Mouse (Mus musculus): ENCODE results near the gene Ccng1.

The Ccng1 gene

DNA sequence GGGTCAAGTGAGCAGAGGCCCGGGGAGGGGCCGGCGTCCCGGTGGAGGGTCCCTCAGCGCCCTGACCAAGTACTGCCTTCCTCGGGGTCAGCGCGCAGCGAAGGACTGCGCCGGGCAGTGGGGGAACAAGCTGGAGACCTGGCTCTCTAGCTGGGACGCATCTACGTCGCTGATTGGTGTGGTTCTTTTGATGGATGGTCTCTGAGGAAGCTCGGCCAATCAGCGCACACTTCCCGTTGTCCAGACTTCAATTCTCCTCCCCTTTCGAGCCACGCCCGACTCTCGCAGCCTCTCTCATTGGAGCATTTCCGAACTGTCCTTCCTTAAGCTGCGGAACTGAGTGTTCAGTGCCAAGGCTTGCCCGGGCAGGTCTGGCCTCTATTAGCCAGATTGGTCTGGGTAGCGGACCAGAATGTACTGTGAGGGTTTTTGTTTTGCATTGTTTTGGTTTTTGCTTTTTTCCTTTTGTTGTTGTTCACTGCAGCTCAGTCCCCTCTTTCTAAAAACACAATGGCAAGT, at the start of gene Ccng1:
Ccng1 (minus strand) TSS at position 203 of the 519 bp plus-strand sequence.
- peak; percentile 88 for DNase-seq (ENCODE audit: low read depth, low spot score)

DNA sequence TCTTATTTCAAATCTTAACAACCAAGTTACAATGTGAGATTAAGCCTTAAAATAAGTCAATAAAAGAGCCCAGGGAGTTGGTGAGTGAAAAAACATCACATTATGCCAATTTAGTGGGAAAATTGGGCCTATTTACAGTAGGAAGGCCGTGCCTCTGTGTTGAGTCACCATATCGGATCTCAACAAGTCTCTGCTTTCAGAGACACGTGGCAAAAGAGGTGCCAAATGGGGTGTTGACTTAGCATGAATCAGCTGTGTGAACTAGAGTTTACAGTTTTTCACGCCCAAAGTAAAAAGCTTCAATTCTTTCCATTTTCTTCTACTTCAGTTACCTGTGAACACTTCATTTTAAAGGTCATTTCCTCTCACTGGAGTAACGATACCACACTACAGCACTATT, 35.2 kb upstream of the Ccng1 start:
- no peak for DNase-seq (ENCODE audit: low read depth, low spot score)

DNA sequence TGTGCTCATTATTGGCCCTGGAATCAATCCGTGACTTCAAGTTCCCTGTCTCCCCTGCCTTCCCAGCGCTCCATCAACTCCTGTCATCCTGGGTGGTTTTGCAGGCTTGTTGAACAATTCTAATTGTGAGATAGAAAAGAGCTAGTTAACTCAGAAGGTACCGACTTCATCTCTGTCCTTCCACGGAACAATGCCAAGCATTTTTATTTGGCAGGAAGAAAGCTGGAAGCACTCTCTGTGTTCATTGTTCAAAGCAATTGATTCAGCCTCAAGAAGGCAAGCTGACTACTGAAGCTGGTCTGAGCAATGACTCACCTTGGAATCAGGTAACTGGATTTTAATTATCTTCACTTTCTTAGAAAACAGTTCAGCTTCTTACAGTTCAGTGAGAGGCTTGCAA, 34.6 kb upstream of the Ccng1 start:
- no peak for DNase-seq (ENCODE audit: low read depth, low spot score)

DNA sequence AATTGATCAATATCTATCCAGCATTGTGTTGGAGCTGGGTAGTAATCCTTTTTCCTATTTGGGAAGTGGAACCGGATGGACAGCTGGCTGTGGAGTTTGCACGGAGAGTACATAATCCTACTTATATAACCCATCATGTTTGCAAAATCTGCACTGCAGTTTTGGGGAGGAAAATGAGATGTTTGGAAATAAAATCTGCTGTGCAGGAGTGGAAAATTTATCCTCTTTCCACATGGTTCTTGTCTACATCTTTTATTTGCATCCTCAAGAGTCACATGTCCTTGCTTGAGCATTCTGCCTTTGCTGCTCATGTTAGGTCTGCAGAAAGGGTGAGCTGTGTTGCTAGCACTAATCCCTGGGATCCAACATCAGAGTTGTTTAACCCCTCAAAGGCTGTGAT, 31.8 kb upstream of the Ccng1 start:
- DNase-seq (ENCODE audit: low read depth, low spot score) = no peak

DNA sequence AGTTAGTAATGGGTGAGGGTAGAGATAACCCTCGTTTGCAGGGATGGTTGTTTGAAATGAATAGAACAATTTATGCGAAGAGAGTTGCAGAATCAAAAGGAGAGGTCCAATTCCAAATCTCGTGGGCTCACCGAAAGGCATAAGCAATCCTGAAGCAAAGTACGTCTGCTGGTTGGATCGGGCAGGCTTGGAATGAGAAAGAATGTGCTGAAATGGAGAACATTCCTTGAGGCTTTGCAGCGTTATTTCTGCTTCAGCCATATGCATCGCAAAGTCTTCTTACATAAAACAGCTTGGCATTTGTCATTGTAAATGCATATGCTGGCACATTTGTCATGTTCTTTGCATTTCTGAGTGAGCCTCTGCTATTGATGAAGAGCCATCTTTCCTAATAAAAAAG, 29.2 kb upstream of the Ccng1 start:
- DNase-seq (ENCODE audit: low read depth, low spot score) = peak; percentile 66

DNA sequence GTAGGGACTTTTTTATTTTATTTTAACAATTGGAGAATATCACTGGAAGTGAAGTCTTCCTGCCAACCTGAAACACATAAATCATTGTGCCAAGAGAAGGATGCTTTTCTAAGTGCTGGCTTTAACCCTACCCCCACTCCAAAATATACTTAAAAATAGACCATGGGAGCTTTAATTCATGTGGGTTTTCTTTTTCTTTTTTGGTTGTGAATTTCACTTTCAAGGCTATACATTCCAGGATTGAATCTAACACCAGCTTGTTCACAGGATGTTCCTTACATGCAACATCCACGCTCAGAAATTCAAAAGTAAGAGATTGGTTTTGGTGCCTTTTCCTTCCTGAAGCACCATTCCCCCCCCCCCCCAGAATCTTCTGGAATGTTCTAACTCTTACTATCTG, 28.2 kb upstream of the Ccng1 start:
- no peak for DNase-seq (ENCODE audit: low read depth, low spot score)

DNA sequence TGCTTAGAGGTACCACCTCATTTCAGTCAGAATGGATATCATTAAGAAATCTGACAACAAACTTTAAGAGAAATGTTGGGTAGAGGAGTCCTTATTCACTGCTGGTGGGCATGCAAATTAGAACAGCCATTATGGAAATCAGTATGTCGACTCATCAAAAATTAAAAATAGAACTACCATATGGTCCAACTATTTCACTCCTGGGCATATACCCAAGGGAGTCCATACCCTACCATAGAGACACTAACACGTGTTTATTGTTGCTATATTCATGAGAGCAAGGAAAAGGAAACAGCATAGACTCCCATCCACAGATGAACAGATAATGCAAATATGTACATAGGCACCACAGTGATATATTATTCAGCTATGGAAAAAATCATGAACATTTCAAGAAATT, 26.7 kb upstream of the Ccng1 start:
- DNase-seq (ENCODE audit: low read depth, low spot score) = no peak

DNA sequence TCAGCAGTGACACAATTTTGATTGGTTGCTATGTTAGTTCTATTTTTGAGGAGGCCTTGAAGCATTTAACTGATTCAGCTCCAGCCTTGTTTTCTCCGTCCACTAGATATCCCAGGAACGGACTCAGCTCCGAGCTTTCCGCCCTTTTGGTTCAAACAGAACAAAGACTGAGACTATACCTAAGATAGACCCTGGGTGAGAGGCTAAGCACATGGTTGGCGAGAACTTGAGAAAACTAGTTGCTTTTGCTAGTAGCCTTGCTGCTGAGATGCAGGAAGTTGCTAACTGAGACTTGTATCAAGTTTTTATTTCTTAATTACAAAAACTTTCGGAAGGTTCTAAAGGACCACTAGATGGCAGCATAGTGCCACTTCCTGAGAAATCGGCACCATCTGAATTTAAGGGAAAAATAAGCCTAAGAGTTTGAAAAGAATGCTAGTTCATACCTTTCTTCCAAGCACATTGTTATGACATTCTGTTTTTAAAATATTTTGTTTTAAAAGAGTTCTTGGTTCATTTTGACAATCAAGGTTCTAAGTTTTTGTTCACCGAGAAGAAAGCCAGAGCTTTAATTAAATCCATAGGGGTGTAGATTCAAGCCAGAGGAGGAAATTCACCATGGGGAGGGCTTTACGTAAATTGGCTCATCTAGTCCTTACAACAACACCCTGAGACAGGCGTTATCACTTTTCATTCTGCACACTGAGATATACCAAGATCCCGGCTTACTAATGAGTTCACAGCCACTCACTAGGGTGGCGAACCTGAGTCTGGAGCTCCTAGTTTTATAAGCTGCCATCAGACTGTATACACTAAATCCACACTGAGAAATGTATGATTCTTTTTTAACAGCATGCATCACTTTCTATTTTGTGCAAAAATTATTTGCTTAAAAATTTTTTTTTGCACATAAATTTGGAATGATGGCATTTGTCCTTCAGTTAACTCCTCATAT, 20.5 kb upstream of the Ccng1 start:
- DNase-seq (ENCODE audit: low read depth, low spot score) = no peak

DNA sequence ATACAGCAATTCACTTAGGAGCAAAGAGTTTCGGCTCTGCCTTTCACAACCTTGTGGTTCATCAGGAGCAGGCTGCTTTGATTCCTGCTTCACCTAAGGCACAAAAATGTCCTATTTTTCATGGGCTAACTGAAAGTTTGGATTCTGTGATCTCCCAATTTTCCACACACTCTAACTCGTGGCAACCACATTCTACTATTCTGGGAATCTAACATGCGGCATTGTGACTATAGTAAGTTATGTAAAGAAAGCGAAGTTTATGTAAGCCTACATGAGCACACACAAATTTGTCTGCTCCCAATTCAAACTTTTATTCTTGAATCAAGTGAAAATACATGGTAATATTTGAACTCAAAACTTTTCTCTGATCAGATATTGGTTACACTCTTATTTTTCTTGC, 9.6 kb upstream of the Ccng1 start:
- no peak for DNase-seq (ENCODE audit: low read depth, low spot score)

DNA sequence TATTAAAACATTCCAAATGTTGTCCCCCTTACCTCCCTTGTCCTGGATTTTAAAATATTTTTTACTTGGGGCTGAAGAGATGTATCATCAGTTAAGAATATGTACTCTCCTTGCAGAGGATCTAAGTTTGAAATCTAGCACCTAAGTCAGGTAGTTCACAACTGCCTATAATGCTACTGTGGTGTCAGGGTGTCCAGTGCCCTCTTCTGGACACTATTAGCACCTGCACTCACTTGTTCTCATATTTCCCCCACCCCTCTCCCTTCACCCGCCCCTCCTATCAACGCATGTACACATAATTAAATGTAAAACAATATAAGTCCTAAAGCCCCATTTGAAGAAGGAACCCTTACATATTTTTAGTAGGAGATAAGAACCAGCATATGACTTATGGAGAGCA, 8.3 kb upstream of the Ccng1 start:
- no peak for DNase-seq (ENCODE audit: low read depth, low spot score)

DNA sequence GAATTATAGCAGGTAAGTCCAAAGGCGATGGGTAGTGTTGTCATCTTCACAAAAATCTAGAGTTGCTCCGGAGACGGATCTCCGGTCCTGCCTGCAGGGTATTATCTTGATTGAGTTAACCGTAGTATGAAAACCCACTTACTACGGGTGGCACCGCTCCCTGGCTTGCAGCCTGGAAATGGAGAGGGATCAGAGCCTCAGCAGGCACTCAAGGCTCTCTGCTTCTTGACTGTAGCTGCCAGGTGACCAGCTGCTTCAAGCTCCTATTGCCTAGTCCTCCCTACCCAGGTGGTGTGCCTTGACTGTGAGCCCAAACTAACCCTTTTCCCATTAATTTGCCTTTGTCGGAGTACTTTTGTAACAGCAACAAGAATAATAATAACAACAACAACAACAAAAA, 4.8 kb upstream of the Ccng1 start:
- no peak for DNase-seq (ENCODE audit: low read depth, low spot score)

DNA sequence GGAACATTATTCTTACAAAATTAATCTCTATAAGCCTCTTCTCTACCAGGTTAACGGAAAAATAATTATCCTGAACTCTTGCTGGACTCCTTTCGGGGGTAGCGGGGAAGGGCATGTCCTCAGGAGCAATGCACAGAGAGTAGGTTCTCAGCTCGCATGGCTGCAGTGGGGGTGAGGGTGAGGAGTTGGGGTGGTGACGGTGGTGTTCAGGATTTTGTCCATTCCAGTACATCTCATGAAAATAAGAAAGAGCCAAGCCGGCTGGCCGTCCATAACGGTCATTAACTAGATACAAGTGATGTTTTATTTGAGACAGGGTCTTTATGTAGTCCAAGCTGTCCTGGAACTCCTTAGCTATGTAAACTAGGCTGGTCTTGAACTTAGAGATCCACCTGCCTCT, 857 bp upstream of the Ccng1 start:
- DNase-seq (ENCODE audit: low read depth, low spot score) = no peak

DNA sequence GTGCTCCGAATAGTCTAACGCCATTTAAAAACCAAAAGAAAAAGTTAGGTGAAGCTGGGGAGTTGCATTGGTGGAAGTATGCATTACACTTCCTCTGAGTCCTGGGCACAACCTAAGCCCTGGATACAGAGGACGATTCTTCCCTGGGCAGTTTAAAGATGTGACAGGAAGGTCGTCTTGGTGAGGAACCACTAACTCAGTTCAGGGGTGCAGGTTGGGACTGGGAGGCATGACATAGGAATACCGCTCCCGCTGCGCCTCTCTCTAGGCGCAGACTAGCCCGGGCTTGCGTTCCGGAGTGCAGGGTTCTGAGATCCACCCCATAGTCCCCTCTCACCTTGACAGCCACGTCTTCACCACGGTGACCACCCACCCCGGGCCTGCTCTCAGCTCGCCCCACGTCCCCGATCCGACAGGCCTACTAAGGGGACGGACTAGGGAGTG, 425 bp downstream of the Ccng1 start:
- no peak for DNase-seq (ENCODE audit: low read depth, low spot score)

DNA sequence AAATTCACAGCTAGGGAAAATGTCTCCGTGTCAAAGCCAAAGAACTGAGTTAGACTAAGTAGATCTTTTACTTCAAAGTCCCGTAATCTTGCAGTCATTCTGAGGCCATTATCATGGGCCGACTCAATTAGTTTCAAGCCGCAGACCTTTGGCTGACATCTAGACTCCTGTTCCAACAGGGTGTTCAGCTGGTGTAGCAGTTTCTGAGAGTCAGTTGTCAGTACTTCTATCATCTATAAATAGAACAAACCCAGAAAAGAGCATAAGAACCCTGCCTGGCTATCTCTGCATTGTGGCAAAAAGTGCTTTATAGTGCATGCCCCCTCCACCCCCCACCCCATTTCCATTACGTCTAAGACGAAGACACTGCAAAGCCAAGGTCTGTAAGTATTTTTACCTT, 1.3 kb downstream of the Ccng1 start:
- DNase-seq (ENCODE audit: low read depth, low spot score) = no peak

DNA sequence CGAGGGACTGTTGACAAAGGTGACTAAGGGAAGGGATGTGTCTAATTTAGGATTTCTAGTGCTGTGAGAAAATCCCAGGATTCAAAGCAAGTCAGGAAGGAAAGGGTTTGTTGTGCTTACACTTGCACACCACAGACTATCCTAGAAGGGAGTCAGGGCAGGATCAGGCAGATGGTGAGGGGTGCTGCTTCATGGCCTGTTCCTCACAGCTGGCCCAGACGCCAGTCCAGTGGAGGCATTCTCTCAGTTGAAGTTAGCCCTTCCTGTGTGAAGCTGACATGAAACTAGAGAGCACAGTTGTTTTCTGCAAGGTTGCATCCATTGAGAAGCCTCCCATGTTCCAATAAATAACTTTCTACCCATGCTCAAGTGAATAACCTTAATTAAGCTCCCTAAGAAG, 7.4 kb downstream of the Ccng1 start:
- DNase-seq (ENCODE audit: low read depth, low spot score) = no peak

DNA sequence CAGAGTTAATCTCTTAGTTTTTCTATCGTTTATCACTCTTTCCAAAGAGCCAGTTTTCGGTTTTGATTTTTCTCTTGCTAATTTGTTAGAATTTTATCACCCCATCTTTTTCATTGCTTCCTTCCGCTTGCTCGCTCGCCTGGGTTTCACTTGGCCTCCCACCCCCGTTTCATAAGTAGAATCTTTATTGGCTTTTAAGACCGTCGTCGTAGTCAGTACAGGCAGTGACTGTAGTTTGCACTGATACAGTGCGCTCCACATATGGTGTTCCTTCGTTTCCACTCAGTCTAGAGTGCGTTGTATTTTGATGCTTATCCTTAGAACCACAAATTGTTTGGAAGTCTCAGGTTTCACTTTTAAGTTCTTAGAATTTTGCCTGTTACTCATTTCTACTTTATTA, 8.8 kb downstream of the Ccng1 start:
- no peak for DNase-seq (ENCODE audit: low read depth, low spot score)

DNA sequence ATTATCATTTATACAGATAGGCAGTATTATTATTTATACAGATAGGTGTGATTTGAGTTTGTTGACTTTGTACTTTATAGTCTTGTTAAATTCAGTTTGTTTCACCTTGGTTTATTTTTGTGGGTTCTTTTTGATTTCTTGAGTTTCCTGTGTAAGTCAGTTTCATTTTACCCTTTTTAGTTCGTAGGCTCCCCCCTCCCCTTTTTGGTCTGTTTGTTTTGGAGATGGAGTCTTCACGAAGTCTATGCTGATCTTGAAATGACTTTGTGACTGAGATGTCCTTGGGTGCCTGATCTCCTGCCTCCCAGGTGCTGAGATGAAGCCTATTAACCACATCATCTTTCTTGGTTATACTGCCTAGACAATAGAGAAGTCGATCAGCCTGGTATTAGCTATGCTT, 10.8 kb downstream of the Ccng1 start:
- no peak for DNase-seq (ENCODE audit: low read depth, low spot score)

DNA sequence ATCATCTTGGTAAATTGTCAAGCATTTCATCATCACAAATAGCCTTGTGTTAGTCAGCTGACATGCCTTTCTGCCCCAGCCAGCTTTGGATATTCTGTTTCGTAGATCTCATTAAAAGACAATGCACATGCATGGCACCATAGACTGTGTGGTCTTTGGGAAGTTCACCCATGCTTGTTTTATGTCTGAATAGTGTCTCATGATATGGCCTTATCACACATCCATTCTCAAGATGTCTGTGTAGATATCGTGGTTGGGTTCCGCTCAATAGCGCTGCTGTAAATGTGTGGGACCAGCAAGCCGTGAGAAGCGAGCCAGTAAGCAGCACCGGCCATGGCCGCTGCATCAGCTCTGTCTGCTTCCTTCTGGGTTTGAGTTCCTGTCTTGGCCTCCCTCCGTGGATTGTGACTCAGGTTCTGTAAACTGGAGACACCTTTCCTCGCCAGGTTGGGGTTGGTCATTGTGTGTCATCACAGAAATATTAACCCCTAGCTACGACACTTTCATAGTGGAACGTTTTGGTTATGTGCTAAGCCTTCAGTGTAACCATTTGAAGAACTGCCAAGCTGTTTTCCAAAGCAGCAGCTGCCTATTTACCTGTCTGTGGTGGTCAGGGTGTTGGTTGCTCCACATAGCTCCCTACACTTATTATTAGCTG, 13.4 kb downstream of the Ccng1 start:
- no peak for DNase-seq (ENCODE audit: low read depth, low spot score)

DNA sequence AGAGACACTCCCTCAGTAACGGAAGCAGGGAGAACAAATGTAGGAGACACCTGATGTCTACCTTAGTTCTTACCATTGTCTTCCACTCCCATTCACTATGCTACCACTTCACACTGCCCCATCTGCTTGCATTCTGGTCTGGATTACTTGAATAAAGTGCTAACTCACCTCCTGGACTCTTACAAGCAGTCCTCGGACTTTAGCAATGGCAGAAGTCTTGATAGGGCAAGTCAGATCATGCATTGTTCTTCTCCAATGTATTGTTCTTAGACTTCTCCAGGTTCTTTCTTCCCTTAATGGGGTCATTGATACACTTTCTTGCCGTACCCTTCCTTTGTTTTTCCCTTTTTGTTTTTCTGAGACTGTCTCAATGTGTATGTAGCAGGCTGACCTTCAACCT, 17.7 kb downstream of the Ccng1 start:
- DNase-seq (ENCODE audit: low read depth, low spot score) = no peak

DNA sequence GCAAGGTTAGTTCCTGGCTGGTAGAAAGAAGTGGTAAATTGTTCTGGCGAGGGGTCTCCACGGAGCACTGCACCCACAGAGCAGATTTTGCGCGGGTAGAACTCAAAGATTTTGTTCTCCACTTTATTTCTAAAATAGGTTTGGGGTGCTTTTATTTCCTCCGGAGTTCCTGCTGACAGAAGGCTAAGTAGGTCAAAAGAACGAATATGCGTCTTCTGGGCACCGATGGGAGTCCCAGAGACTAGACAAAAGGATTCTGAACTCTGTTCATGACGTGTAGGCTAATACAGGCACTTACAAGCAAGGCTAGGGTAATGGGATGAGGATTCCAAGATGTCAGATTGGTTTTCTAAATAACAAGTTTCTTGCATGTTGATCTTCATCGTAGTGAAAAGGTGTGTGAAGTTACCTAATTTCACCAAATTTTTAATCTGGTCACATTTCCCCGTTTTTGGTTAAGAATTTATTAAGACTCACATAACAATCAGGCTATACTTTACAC, 20.8 kb downstream of the Ccng1 start:
- DNase-seq (ENCODE audit: low read depth, low spot score) = no peak

DNA sequence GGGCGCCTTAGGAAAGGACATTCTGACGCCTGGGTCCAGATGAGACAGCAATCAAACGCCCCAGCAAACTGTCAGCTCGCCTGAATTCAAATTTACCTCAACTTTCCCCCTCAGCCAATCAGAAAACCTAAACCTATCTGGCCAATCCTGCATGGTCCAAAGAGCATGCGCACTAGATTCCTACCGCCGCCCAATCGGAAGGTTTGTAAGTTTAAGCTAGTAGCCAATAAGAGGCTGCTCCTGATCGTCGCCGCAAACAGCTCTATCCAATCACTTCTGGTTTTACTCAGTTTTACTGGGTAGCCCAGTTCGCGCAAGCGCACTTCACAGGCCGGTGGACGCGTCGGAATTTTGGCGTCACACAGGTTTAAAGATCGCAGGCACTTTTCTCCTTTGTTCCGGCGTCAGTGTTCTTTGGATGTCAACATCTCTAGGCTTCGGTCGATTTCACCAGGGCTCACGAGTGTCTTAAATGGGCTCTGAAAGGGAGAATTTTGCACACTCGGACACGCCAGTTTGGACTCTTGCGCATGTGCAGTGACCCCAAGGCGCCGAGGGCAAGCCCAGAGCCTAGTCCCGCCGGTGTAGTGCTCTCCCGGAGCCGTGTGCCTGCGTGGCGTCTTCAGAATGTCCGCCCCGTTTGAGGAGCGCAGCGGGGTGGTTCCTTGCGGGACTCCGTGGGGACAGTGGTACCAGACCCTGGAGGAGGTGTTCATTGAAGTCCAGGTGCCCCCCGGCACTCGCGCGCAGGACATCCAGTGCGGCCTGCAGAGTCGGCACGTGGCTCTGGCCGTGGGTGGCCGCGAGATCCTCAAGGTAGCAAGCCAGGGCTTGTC, 21.6 kb downstream of the Ccng1 start, which contains the start of the genes Hmmr and Nudcd2:
Hmmr (minus strand) TSS at position 84 of the 836 bp plus-strand sequence.
Nudcd2 (plus strand) TSS at position 329 of the 836 bp plus-strand sequence.
- DNase-seq (ENCODE audit: low read depth, low spot score) = peak; percentile 95

DNA sequence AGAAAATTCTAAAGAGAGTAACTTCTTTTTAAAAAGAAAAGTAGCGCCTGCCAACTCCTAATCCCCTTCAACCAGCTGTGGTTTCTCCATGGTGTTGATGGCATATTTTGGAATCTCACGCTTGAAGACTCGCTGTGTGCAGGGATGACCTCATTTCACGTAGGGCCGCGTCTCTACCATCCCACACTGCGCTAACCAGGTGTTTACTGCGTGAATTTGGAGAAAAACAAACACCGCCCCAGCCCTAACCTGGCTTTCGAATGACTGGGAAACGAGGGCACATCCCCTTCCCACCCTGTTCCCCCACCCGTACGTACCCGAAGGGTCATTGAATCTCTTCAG, 22.1 kb downstream of the Ccng1 start:
- DNase-seq (ENCODE audit: low read depth, low spot score) = no peak
